Mouse (Mus musculus): ENCODE data around the gene Fgfr3.

Gene Fgfr3

DNA sequence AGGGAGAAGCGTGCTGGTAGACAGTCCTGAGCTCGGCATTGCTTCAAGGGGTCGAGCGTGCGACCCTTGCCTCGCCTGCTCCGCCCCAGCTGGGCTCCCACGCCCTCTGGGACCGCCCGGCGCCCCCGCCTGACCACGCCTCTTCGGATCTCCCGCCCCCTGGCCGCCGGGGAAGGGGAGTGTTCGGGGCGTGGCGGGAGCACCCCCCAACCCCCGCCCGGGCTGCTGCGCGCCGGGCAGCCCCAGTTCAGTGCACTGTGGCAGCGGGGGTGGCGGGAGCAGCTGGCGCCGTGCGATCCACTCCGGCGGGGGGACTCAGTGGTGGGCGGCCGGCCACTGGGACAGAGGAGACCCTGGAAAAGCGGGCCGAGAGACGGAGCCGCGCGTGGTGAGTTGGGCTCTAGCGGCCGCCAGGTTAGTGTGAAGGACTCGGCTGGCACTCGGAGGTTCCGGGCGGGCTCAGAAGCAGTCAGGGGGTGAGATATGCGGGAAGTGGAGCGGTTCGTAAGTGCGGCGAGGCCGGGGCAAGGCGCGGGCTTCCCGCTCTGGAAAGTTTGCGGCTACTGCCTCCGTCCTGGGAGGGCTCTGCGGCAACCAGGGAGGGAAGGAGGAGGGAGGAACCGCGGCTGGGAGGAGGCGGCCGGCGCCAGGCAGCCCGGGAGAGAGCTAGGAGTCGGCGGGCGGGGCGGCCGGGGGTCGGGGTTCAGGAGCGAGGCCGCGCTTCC is at the start of gene Fgfr3:
Fgfr3 (plus strand) TSS at position 134 of the 725 bp plus-strand sequence.
- peak; percentile 43 for DNase-seq (ENCODE audit: low read depth, low spot score)
- Histone ChIP-seq H3K36me3 (ENCODE audit: control insufficient read depth, insufficient read depth, low read length, poor library complexity, severe bottlenecking) (no peaks in the 10 kb centered on the region), H3K27me3 (ENCODE audit: control insufficient read depth, insufficient read depth, low read length, poor library complexity, severe bottlenecking) (no peaks in the 10 kb centered on the region; the same call in 1 of the 2 replicates)

DNA sequence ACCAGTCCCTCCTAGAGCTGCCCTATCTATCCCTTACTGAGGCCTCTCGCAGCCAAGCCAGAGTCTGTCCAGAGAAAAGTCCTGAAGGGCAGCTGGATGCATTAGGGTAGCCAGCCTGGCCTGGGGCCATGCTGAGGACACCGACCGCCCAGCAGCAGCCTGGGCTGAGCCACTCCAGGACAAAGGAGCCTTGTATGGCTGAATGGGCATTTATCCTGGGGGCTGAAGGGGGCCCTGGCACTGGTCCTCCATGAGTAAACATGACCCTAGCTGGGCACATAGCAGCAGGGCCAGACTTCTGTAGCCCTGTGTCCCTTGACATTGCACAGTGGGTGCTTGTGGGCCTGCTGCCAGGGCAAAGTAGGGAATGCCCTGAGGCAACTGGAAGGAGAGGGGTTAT is 47.0 kb upstream of the Fgfr3 start:
- no peaks in the 10 kb centered on the region for H3K27me3 ChIP-seq (ENCODE audit: control insufficient read depth, insufficient read depth, low read length, poor library complexity, severe bottlenecking)
- H3K36me3 ChIP-seq (ENCODE audit: control insufficient read depth, insufficient read depth, low read length, poor library complexity, severe bottlenecking), result no peaks in the 10 kb centered on the region
- DNase-seq (ENCODE audit: low read depth, low spot score), result no peak

DNA sequence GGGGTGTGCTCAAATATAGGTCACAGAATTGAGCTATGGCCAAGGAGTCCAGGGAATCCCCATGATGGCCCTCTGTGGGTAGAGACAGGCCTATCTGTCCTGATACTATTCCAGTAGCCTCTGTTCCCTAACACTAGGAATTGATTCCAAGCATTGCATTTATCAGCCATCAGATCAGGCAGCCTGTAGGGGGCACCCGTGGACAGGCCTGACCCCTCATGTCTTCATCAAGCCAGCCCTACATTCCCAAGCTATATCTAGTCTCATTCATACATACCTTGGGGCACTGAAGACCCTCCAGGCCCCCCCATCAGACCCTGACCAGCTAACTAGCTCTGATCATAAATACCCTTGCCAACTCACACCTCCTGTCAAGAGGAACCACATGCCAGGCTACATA is 45.5 kb upstream of the Fgfr3 start:
- Histone ChIP-seq H3K27me3 (ENCODE audit: control insufficient read depth, insufficient read depth, low read length, poor library complexity, severe bottlenecking) (no peaks in the 10 kb centered on the region), H3K36me3 (ENCODE audit: control insufficient read depth, insufficient read depth, low read length, poor library complexity, severe bottlenecking) (no peaks in the 10 kb centered on the region)
- peak; percentile 46 for DNase-seq (ENCODE audit: low read depth, low spot score)

DNA sequence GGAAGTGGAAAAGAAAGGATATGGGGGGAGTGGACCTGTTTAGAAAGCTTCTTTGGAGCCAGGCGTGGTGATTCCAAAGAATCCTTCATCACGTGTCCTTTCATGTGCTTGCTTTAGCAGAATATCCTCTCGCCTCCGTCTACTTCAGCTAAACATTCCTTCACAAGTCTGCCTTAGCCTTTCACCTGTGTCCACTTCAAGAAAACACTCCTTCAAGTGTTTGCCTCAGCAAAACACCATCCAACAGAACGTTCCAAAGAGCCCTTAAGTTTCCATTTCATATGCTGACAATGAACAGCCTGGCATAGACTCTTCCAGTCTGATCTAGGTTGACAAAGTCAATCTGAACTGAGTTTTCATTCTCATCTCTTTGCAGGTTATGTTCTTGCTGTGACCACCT is 43.2 kb upstream of the Fgfr3 start:
- no peak for DNase-seq (ENCODE audit: low read depth, low spot score)
- Histone ChIP-seq H3K27me3 (ENCODE audit: control insufficient read depth, insufficient read depth, low read length, poor library complexity, severe bottlenecking) (no peaks in the 10 kb centered on the region), H3K36me3 (ENCODE audit: control insufficient read depth, insufficient read depth, low read length, poor library complexity, severe bottlenecking) (no peaks in the 10 kb centered on the region)

DNA sequence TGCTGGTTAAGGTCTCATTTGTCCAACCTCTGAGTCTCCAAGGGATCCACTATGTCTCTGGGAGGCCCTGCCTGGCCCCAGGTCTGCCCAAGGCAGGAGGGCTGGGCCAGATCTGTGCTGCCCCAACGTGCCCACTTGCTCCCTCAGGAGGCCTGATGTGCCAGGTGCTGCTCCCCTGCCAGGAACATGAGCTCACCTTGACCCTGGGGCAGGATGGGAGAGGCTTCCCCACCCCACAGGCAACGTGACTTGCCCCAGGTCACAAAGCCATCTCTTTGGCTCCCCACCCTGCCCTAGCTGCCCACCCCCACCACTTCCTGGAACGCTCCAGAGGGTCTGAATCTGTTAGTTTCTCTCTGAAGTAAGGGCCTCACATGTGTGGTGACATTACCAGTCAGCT is 40.4 kb upstream of the Fgfr3 start:
- H3K36me3 ChIP-seq (ENCODE audit: control insufficient read depth, insufficient read depth, low read length, poor library complexity, severe bottlenecking), result no peaks in the 10 kb centered on the region

DNA sequence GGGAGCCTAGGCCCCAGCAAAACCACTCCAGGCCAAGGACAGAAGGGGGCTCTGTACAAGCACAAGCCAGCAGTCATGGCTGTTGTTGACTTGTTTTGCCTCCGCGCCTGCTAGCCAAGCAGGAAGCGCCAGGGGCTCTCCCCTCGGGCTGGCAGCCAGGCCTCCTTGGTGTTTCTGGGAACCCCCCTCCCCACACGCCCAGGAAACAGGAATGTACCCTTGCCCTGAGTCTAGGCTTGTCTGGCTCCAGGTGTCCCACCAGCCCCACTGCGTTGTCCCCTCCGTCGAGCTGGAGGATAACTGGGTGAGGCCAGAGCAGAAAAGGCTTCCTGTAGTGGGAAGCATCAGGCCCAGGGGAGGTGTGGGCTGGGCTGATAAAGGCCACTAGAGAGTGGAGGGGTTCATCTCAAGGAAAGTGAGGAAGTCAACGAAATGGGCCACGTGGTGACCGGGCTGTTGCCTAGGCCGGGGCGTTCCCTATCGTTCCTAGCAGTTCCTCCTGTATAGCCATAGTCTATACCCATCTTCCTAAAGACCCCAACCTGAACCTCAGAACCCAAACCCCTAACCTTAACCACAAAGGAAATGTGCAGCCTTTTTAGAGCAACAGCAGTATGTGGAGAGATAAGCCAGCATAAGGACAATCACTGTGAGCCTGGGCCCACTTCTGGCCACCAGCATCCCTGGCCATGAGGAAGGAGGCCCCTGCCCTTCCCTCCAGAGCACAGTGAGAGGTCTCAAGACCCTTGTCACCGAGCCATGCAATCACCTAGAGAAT is 39.7 kb upstream of the Fgfr3 start:
- no peak for DNase-seq (ENCODE audit: low read depth, low spot score)
- no peaks in the 10 kb centered on the region for H3K36me3 ChIP-seq (ENCODE audit: control insufficient read depth, insufficient read depth, low read length, poor library complexity, severe bottlenecking)
- H3K27me3 ChIP-seq (ENCODE audit: control insufficient read depth, insufficient read depth, low read length, poor library complexity, severe bottlenecking), result no peaks in the 10 kb centered on the region

More for the DNA sequence above, 40.4 kb upstream of the Fgfr3 start:
- DNase-seq (ENCODE audit: low read depth, low spot score), result no peak
- no peaks in the 10 kb centered on the region for H3K27me3 ChIP-seq (ENCODE audit: control insufficient read depth, insufficient read depth, low read length, poor library complexity, severe bottlenecking)

DNA sequence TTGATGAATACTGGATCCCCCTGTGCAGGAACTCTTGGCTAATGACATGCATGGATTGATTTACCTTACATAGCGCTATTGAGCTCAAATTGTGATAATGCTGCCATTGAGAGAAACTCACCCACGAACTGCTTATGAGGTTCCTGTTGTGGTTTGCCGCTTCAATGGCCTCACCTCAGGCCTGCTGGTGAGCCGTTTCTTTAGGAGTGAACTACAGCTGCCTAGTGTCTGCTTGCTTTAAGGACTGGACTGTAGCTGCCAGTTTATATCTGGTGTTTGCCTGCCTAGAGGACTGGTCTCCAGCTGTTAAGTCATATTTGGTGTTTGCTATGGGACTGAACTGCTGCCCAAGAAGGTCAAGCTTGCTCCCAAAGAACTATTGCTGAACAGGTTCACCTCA is 38.5 kb upstream of the Fgfr3 start:
- H3K27me3 ChIP-seq (ENCODE audit: control insufficient read depth, insufficient read depth, low read length, poor library complexity, severe bottlenecking), result no peaks in the 10 kb centered on the region
- peak; percentile 47 for DNase-seq (ENCODE audit: low read depth, low spot score)
- no peaks in the 10 kb centered on the region for H3K36me3 ChIP-seq (ENCODE audit: control insufficient read depth, insufficient read depth, low read length, poor library complexity, severe bottlenecking)

DNA sequence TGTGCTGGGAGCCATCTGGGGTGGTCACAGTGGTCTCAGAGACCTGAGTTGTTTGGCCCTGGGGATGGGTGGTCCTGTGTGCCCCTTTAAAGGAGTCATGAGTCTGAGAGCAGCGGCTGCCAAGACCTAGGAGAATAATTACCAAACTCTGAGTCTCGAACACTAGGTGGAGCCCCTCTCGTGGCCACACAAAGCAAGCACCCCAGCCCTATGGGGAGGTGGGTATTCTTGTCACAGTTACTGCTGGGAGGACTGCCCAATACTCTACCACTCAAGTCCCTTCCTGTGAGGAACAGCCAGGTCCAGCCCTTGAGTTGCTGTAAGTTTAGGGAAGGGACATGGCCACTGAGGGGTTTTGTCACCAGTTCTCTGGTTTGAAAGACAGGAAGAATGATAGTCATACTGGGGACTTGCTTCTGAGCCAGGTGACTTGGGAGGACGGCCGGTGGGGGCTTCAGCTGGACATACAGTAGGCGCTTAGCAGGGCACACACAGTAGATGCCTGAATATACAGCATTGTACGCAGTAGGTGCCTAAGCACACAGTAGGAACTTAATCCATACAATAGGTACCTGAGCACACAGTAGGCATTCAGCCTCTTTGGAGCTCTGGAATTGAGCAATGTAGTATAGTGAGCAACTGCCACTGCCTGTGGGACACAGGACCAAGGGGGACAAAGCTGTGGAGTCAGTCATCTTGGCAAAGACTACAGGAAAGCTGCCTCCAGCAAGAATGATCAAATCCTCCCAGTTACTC is 37.4 kb upstream of the Fgfr3 start:
- H3K27me3 ChIP-seq (ENCODE audit: control insufficient read depth, insufficient read depth, low read length, poor library complexity, severe bottlenecking), result no peaks in the 10 kb centered on the region
- H3K36me3 ChIP-seq (ENCODE audit: control insufficient read depth, insufficient read depth, low read length, poor library complexity, severe bottlenecking), result no peaks in the 10 kb centered on the region
- peak; percentile 22 for DNase-seq (ENCODE audit: low read depth, low spot score)

DNA sequence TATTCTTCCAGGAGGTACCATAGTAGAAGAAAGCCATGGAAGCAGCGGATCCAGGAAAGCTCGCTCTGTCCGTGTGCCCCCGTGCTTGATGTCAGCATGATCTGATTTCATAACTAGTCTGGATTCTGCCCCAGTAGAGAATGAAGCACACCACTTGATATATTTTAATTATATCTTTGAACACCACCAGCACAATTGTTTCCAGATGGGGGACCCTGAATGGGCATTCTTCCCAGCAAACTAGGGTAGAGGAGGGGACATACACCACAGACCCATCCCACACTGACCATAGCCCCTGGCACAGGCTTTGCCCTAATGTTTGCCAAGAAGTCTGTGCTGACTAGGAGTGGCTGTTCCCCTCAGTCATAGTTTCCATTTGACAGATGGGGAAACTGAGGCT is 36.5 kb upstream of the Fgfr3 start:
- no peaks in the 10 kb centered on the region for H3K36me3 ChIP-seq (ENCODE audit: control insufficient read depth, insufficient read depth, low read length, poor library complexity, severe bottlenecking)
- DNase-seq (ENCODE audit: low read depth, low spot score), result no peak
- no peaks in the 10 kb centered on the region for H3K27me3 ChIP-seq (ENCODE audit: control insufficient read depth, insufficient read depth, low read length, poor library complexity, severe bottlenecking)

DNA sequence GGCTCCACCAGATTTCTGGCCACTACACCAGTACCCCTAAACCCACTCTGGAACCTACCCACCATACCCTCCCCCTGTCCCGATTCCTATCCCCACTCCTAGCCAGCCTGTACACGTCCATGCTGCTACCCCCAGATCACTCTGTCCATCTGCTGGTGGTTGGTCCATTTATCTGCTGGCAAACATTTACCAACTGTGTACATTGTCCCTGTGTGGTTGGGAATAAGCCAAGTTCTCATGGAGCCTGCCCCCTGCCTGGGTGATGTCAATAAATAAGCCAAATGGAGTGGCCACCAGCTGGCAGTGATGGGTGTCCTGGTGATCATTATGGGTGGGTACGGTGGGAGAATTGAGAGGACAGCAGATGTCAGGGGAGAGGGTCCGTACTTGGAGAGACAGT is 34.3 kb upstream of the Fgfr3 start:
- H3K27me3 ChIP-seq (ENCODE audit: control insufficient read depth, insufficient read depth, low read length, poor library complexity, severe bottlenecking), result no peaks in the 10 kb centered on the region
- no peak for DNase-seq (ENCODE audit: low read depth, low spot score)
- H3K36me3 ChIP-seq (ENCODE audit: control insufficient read depth, insufficient read depth, low read length, poor library complexity, severe bottlenecking), result no peaks in the 10 kb centered on the region

DNA sequence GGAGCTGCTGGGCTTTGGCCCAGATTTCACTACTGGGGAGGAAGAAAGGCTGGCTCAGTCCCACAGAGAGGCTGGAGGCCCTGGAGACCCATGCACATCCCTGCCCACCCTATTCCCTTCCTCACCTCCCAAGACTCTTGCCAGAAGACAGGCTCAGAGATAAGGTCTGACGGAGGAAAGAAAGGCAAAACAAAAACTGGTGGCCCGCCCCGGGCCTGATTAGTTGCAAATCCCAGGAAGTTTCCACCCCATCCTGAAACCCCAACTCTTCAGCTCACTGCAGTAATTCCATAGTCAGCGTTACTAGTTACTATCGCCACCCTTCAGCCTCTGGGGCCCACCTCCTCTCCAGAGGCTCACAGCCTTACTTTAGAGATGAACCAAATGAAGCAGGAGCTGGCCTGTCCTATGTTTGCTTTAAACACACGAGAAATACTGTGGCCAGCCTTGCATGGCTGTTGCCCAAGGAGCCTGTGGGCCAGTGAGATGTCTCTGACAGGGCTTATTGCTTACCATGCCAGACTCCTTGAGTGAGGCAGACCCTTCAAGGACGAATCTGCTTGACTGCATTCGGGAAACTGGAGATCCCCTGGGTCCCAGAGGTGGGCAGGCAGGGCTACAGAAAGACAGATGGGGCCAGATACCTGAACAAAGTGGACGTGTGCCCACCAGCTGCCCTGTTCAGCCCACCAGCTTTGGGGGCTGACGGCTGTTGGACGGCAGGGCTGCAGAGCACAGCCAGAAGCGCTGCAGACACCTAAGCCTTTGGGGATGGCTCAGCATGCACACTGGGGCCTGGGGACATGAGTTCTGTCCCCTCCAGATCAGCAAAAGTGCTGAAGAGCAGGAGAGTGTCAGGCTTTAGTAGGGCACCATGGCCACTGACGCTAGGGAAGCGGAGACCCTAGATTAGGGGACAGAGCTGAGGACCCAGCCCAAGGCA is 32.9 kb upstream of the Fgfr3 start:
- Histone ChIP-seq H3K27me3 (ENCODE audit: control insufficient read depth, insufficient read depth, low read length, poor library complexity, severe bottlenecking) (no peaks in the 10 kb centered on the region), H3K36me3 (ENCODE audit: control insufficient read depth, insufficient read depth, low read length, poor library complexity, severe bottlenecking) (no peaks in the 10 kb centered on the region)
- no peak for DNase-seq (ENCODE audit: low read depth, low spot score)

DNA sequence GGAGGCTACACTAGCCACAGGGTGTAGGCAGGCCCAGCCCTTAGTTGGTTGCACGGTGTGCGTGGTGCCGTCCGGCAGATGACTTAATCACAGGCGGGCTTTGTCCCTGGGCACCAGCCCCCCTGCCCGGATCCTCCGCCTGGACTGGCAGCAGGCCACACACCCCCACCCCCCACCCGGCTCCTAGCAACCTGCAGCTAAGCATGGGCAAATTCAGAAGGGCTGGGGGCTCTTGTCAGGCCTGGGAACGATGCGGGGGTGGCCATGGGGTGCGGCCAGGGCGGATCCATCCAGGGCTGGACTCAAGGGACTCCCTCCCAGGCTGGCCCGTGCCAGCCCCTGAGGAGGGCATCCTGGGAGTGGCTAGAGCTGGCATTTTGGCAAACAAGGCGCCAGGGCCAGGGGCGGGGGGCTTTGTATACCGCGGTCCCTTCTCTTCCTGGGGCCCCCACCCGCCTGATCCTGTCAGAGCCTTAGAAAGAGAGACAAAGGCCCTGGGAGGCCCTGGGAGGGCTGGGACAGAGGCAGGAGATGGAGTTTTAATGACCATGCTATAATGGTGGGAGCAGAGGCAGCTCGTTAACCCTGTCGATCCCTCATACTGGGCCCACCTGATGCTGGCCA is 32.1 kb upstream of the Fgfr3 start:
- no peaks in the 10 kb centered on the region for H3K27me3 ChIP-seq (ENCODE audit: control insufficient read depth, insufficient read depth, low read length, poor library complexity, severe bottlenecking)
- no peaks in the 10 kb centered on the region for H3K36me3 ChIP-seq (ENCODE audit: control insufficient read depth, insufficient read depth, low read length, poor library complexity, severe bottlenecking)
- no peak for DNase-seq (ENCODE audit: low read depth, low spot score)

DNA sequence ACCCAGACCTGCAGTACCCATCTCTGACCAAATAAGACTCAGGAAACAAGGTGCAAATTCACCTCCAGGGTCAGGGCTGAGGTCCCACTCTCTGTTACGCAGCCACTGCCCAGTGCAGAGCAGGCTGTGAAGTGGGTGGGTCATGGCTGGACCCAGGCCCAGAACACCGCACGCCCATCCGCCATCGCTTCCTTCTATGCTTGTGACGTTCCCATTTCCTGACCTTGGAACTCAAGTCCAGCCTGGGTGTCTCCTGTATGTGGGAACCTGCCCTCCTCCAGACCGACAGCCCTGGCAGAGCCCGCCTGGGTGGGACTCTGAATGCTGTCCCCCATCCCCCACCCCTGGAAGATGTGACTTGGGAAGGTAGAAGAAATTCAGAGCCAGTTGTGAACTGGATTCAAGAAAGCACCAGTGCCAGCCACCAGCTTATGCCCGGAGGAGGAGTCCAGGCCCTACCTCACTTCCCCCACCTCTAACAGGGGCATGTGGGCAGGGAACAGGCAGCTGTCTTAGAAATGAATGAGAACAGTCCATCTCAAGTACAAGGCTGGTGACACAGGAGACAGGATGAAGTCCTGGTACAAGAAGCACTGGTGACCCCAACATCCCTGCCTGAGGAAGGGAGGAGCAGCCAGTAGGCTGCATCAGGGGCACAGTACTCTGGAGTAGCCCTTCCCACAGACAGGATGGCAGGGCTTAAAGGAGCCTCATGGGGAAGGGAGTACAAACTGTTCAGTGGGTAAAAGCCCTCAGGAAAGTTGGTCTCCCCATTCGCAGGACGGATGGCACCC is 31.4 kb upstream of the Fgfr3 start:
- Histone ChIP-seq H3K27me3 (ENCODE audit: control insufficient read depth, insufficient read depth, low read length, poor library complexity, severe bottlenecking) (no peaks in the 10 kb centered on the region), H3K36me3 (ENCODE audit: control insufficient read depth, insufficient read depth, low read length, poor library complexity, severe bottlenecking) (no peaks in the 10 kb centered on the region)
- DNase-seq (ENCODE audit: low read depth, low spot score), result no peak

Data from splenic B cell, adult 2 months (primary cell).